Mouse (Mus musculus): Measurements from ENCODE around the gene Nup107. TPM values are rescaled to one million over a fixed set of nuclear protein-coding genes. Genes with fewer than 3 reads are reported as not detected.

The Nup107 gene
- total and polyA plus RNA-seq, 3 experiments: 80.2 to 91.6 TPM; not detected in 1

DNA sequence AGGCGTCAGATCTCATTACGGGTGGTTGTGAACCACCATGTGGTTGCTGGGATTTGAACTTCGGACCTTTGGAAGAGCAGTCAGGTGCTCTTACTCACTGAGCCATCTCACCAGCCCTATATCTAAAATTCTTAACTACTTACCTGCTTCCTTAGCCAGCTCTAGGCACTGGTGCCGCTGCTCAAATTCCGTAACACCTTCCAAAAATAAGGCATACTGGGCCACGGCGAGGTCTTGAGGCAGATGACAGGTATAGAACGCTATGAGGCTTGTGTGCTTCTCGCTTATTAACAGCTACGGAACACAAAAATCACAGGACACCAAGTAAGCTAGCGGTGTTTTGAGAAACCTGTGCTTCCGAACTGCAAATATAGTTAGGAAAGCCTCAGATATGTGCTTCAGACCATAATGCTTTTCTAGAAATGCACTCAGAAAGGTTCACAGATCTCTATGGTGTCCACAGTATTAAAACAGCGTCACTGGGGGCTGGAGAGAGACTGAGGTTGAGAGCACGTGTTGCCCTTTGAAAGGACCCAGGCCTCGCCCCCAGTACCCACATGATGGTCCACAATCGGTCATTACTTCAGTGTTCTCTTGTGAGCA is 28.8 kb downstream of the Nup107 start:
- DNase-seq (ENCODE audit: low read depth, low spot score): no peak
- Histone ChIP-seq H3K4me3 (ENCODE audit: control insufficient read depth in 1 of 2, insufficient read depth in 1 of 2, low read depth in 2 of 2, low read length in 2 of 2) (no peak overlapping the region), H3K36me3 (ENCODE audit: control insufficient read depth in 1 of 2, insufficient read depth in 2 of 2, low read length in 2 of 2) (peaks cover 0 to 31% of the 10 kb centered on the region in 2 experiments; a peak in 2 of 4 replicates), H3K9ac (ENCODE audit: control insufficient read depth, low read depth, low read length, poor library complexity, severe bottlenecking) (no peak overlapping the region), H3K27me3 (ENCODE audit: control insufficient read depth in 1 of 2, insufficient read depth in 2 of 2, low read length in 2 of 2) (no peaks in the 10 kb centered on the region), H3K79me2 (ENCODE audit: control insufficient read depth, insufficient read depth, low read length, poor library complexity) (no peaks in the 10 kb centered on the region), H3K27ac (ENCODE audit: control insufficient read depth, low read depth, low read length) (no peak overlapping the region), H3K9me3 (replicated peaks; ENCODE audit: insufficient read depth, low read length) (no peaks in the 10 kb centered on the region), H3K4me1 (ENCODE audit: control insufficient read depth in 1 of 2, insufficient read depth in 2 of 2, low read length in 2 of 2) (no peaks in the 10 kb centered on the region)
- TF ChIP-seq UBTF (IDR thresholded peaks at IDR 0.05; ENCODE audit: borderline replicate concordance, insufficient read depth, low read depth, low read length) (no peak), NRF1 (IDR thresholded peaks at IDR 0.05; ENCODE audit: insufficient read depth, low read depth, low read length, poor library complexity, severe bottlenecking) (no peak), KAT2A (conservative IDR thresholded peaks at IDR 0.05; ENCODE audit: low read depth, low read length) (no peak), USF1 (IDR thresholded peaks at IDR 0.05; ENCODE audit: low read depth, low read length) (no peak), MYB (IDR thresholded peaks at IDR 0.05; ENCODE audit: low read depth, low read length) (no peak), MEF2A (IDR thresholded peaks at IDR 0.05; ENCODE audit: extremely low read depth, insufficient replicate concordance, low read depth, low read length, poor library complexity, severe bottlenecking) (no peak), MYC (IDR thresholded peaks at IDR 0.05; ENCODE audit: low read depth, low read length) (no peak), SMC3 (IDR thresholded peaks at IDR 0.05; ENCODE audit: low read depth, low read length) (no peak), TAL1 (IDR thresholded peaks at IDR 0.05; ENCODE audit: low read length) (no peak), SIN3A (IDR thresholded peaks at IDR 0.05; ENCODE audit: low read length) (no peak), CHD2 (IDR thresholded peaks at IDR 0.05; ENCODE audit: low read length) (no peak), ZMIZ1 (IDR thresholded peaks at IDR 0.05; ENCODE audit: low read depth, low read length) (no peak), ZKSCAN1 (IDR thresholded peaks at IDR 0.05; ENCODE audit: low read depth, low read length) (no peak)

DNA sequence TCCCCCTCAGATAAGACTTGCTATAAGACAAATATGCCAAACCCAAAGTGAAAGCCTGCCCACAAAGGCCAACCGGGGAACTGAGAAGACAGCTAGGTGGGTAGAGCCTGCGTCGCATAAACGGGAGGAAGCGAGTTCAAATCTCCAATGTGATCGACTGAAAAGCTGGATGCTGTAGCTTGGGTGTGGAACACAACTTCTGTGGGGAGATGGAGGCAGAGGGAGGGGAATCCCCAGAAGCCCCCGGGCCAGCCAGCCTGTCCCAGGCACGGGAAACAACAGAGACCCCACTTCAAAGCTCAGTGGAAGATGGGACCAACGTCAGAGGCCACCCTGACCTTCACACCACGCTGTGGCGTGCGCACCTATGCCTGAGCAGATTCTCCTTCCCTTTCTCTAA is 29.5 kb downstream of the Nup107 start:
- Histone ChIP-seq H3K27me3 (ENCODE audit: control insufficient read depth in 1 of 2, insufficient read depth in 2 of 2, low read length in 2 of 2) (no peaks in the 10 kb centered on the region), H3K27ac (ENCODE audit: control insufficient read depth, low read depth, low read length) (no peak overlapping the region), H3K9ac (ENCODE audit: control insufficient read depth, low read depth, low read length, poor library complexity, severe bottlenecking) (no peak overlapping the region), H3K36me3 (ENCODE audit: control insufficient read depth in 1 of 2, insufficient read depth in 2 of 2, low read length in 2 of 2) (peaks cover 0 to 31% of the 10 kb centered on the region in 2 experiments; a peak in 2 of 4 replicates), H3K9me3 (replicated peaks; ENCODE audit: insufficient read depth, low read length) (no peaks in the 10 kb centered on the region), H3K4me1 (ENCODE audit: control insufficient read depth in 1 of 2, insufficient read depth in 2 of 2, low read length in 2 of 2) (no peaks in the 10 kb centered on the region), H3K4me3 (ENCODE audit: control insufficient read depth in 1 of 2, insufficient read depth in 1 of 2, low read depth in 2 of 2, low read length in 2 of 2) (no peak overlapping the region), H3K79me2 (ENCODE audit: control insufficient read depth, insufficient read depth, low read length, poor library complexity) (no peaks in the 10 kb centered on the region)
- TF ChIP-seq MYB (IDR thresholded peaks at IDR 0.05; ENCODE audit: low read depth, low read length): no peak
- TF ChIP-seq EP300 (IDR thresholded peaks at IDR 0.05; ENCODE audit: low read depth in 1 of 2, low read length in 2 of 2): no peak
- TF ChIP-seq E2F4 (IDR thresholded peaks at IDR 0.05; ENCODE audit: borderline replicate concordance, low read depth, low read length): no peak
- TF ChIP-seq NELFE (IDR thresholded peaks at IDR 0.05; ENCODE audit: low read depth, low read length): no peak
- no peak for TF ChIP-seq MXI1 (IDR thresholded peaks at IDR 0.05; ENCODE audit: low read depth, low read length)
- TF ChIP-seq BHLHE40 (IDR thresholded peaks at IDR 0.05; ENCODE audit: borderline replicate concordance, low read depth, low read length): no peak
- no peak for TF ChIP-seq MEF2A (IDR thresholded peaks at IDR 0.05; ENCODE audit: extremely low read depth, insufficient replicate concordance, low read depth, low read length, poor library complexity, severe bottlenecking)
- no peak for TF ChIP-seq ZC3H11A (IDR thresholded peaks at IDR 0.05; ENCODE audit: low read depth, low read length)
- TF ChIP-seq TAL1 (IDR thresholded peaks at IDR 0.05; ENCODE audit: low read length): no peak
- TF ChIP-seq POLR2AphosphoS2 (IDR thresholded peaks at IDR 0.05; ENCODE audit: low read length): no peak
- TF ChIP-seq MAZ (IDR thresholded peaks at IDR 0.05; ENCODE audit: low read depth, low read length): no peak
- TF ChIP-seq SMC3 (IDR thresholded peaks at IDR 0.05; ENCODE audit: low read depth, low read length): no peak
- TF ChIP-seq MAX (IDR thresholded peaks at IDR 0.05; ENCODE audit: low read length): no peak
- TF ChIP-seq USF1 (IDR thresholded peaks at IDR 0.05; ENCODE audit: low read depth, low read length): no peak
- no peak for TF ChIP-seq CHD2 (IDR thresholded peaks at IDR 0.05; ENCODE audit: low read length)
- no peak for TF ChIP-seq NRF1 (IDR thresholded peaks at IDR 0.05; ENCODE audit: insufficient read depth, low read depth, low read length, poor library complexity, severe bottlenecking)
- no peak for TF ChIP-seq MYC (IDR thresholded peaks at IDR 0.05; ENCODE audit: low read depth, low read length)
- no peak for TF ChIP-seq MAFK (IDR thresholded peaks at IDR 0.05; ENCODE audit: borderline replicate concordance, low read depth, low read length)
- no peak for DNase-seq (ENCODE audit: low read depth, low spot score)
